Mouse (Mus musculus) MEL (cell line): Measurements from ENCODE around the gene Cnst. TPM values are rescaled to one million over a fixed set of nuclear protein-coding genes. Genes with fewer than 3 reads are reported as not detected.

Source experiments
- DNase-seq: peaks from one replicate; pipeline ENCODE4 v3.0.0; 2011; ENCODE audit warnings: low read depth, low spot score
- H3K27ac ChIP-seq: 2 replicates; pipeline ENCODE4 v1.5.1; 2012; ENCODE audit warnings: low read depth, mild to moderate bottlenecking, control low read depth, low read length, moderate library complexity; ENCODE audit not compliant: control insufficient read depth
- H3K27me3 ChIP-seq, 2 experiments: fragments of 150-350 bp in 1 of 2; sonication (generic) in 1 of 2; 2 replicates each; pipeline ENCODE4 v1.6.1; 2012; ENCODE audit warnings: low read length in 2 of 2, mild to moderate bottlenecking in 2 of 2, improper control_type of control experiment in 1 of 2, moderate library complexity in 1 of 2; ENCODE audit not compliant: insufficient read depth in 2 of 2, control insufficient read depth in 1 of 2
- H3K36me3 ChIP-seq, 2 experiments: 2 replicates each; pipeline ENCODE4 v1.6.1; 2012 to 2014; ENCODE audit warnings: low read length in 2 of 2, improper control_type of control experiment in 1 of 2, inconsistent platforms in 1 of 2, mild to moderate bottlenecking in 1 of 2; ENCODE audit not compliant: insufficient read depth in 2 of 2, control insufficient read depth in 1 of 2
- H3K4me1 ChIP-seq, 2 experiments: fragments of 150-350 bp in 1 of 2; sonication (generic) in 1 of 2; 2 replicates each; pipeline ENCODE4 v1.6.1; 2012; ENCODE audit warnings: low read length in 2 of 2, improper control_type of control experiment in 1 of 2, mild to moderate bottlenecking in 1 of 2; ENCODE audit not compliant: insufficient read depth in 2 of 2, control insufficient read depth in 1 of 2
- H3K4me3 ChIP-seq, 2 experiments: fragments of 150-350 bp in 1 of 2; sonication (generic) in 1 of 2; 2 replicates each; pipeline ENCODE4 v1.5.1; 2012; ENCODE audit warnings: low read depth in 2 of 2, low read length in 2 of 2, mild to moderate bottlenecking in 2 of 2, moderate library complexity in 2 of 2, control low read depth in 1 of 2, improper control_type of control experiment in 1 of 2; ENCODE audit not compliant: control insufficient read depth in 1 of 2, insufficient read depth in 1 of 2
- H3K79me2 ChIP-seq: 2 replicates; pipeline ENCODE4 v1.6.1; 2012; ENCODE audit warnings: mild to moderate bottlenecking, low read length, moderate library complexity; ENCODE audit not compliant: control insufficient read depth, poor library complexity, insufficient read depth
- H3K9ac ChIP-seq: 2 replicates; pipeline ENCODE4 v1.6.1; 2012; ENCODE audit warnings: low read depth, mild to moderate bottlenecking, control low read depth, low read length, moderate library complexity; ENCODE audit not compliant: control insufficient read depth, poor library complexity, severe bottlenecking
- H3K9me3 ChIP-seq: fragments of 150-350 bp; sonication (generic); replicated peaks from 2 replicates; pipeline ENCODE4 v1.6.1; 2012; ENCODE audit warnings: mild to moderate bottlenecking, low read length, improper control_type of control experiment, moderate library complexity; ENCODE audit not compliant: insufficient read depth
- CHD2 ChIP-seq: IDR thresholded peaks from 2 replicates; pipeline ENCODE4 v1.6.1; 2011; ENCODE audit warnings: low read length, improper control_type of control experiment
- CTCF ChIP-seq, 3 experiments: IDR thresholded peaks in 2 of 3; conservative IDR thresholded peaks in 1 of 3; 2 replicates each; pipeline ENCODE4 v1.5.1; 2011 to 2012; ENCODE audit warnings: low read length in 3 of 3, low read depth in 2 of 3, mild to moderate bottlenecking in 2 of 3, improper control_type of control experiment in 1 of 3, inconsistent platforms in 1 of 3, mixed read lengths in 1 of 3, moderate library complexity in 1 of 3; ENCODE audit not compliant: control insufficient read depth in 1 of 3, insufficient read depth in 1 of 3, poor library complexity in 1 of 3, severe bottlenecking in 1 of 3
- E2F4 ChIP-seq: IDR thresholded peaks from 2 replicates; pipeline ENCODE4 v1.6.1; 2011; ENCODE audit warnings: low read depth, low read length, improper control_type of control experiment, borderline replicate concordance
- ETS1 ChIP-seq: IDR thresholded peaks from 2 replicates; pipeline ENCODE4 v1.6.1; 2012; ENCODE audit warnings: low read depth, mild to moderate bottlenecking, inconsistent platforms, low read length, improper control_type of control experiment, moderate library complexity
- GATA1 ChIP-seq: IDR thresholded peaks from 2 replicates; pipeline ENCODE4 v1.6.1; 2011; ENCODE audit warnings: low read depth, low read length, improper control_type of control experiment
- KAT2A ChIP-seq: conservative IDR thresholded peaks from 2 replicates; pipeline ENCODE4 v1.6.1; 2012; ENCODE audit warnings: low read depth, low read length, improper control_type of control experiment, inconsistent platforms
- MAFK ChIP-seq: IDR thresholded peaks from 2 replicates; pipeline ENCODE4 v1.6.1; 2011; ENCODE audit warnings: low read depth, mild to moderate bottlenecking, low read length, improper control_type of control experiment, borderline replicate concordance
- MAX ChIP-seq: IDR thresholded peaks from 2 replicates; pipeline ENCODE4 v1.6.1; 2011; ENCODE audit warnings: low read length, improper control_type of control experiment
- MAZ ChIP-seq: IDR thresholded peaks from 2 replicates; pipeline ENCODE4 v1.6.1; 2012; ENCODE audit warnings: low read depth, mild to moderate bottlenecking, inconsistent platforms, low read length, improper control_type of control experiment
- MEF2A ChIP-seq: IDR thresholded peaks from 2 replicates; pipeline ENCODE4 v1.6.1; 2014; ENCODE audit warnings: low read depth, mild to moderate bottlenecking, inconsistent platforms, low read length, improper control_type of control experiment; ENCODE audit not compliant: poor library complexity, insufficient replicate concordance, severe bottlenecking; ENCODE audit errors: extremely low read depth
- MXI1 ChIP-seq: IDR thresholded peaks from 2 replicates; pipeline ENCODE4 v1.6.1; 2011; ENCODE audit warnings: mild to moderate bottlenecking, low read depth, low read length, improper control_type of control experiment
- MYB ChIP-seq: IDR thresholded peaks from 2 replicates; pipeline ENCODE4 v1.6.1; 2011; ENCODE audit warnings: mild to moderate bottlenecking, low read depth, low read length, improper control_type of control experiment
- MYC ChIP-seq: IDR thresholded peaks from 2 replicates; pipeline ENCODE4 v1.6.1; 2011; ENCODE audit warnings: low read depth, mild to moderate bottlenecking, low read length, improper control_type of control experiment, moderate library complexity
- NELFE ChIP-seq: IDR thresholded peaks from 2 replicates; pipeline ENCODE4 v1.6.1; 2011; ENCODE audit warnings: low read depth, low read length, improper control_type of control experiment
- NRF1 ChIP-seq: IDR thresholded peaks from 2 replicates; pipeline ENCODE4 v1.6.1; 2014; ENCODE audit warnings: low read depth, mild to moderate bottlenecking, inconsistent platforms, low read length, improper control_type of control experiment, moderate library complexity; ENCODE audit not compliant: poor library complexity, insufficient read depth, severe bottlenecking
- POLR2AphosphoS2 ChIP-seq: IDR thresholded peaks from 2 replicates; pipeline ENCODE4 v1.6.1; 2011; ENCODE audit warnings: low read length, improper control_type of control experiment
- POLR2AphosphoS5 ChIP-seq: IDR thresholded peaks from 2 replicates; pipeline ENCODE4 v1.6.1; 2012; ENCODE audit warnings: low read depth, borderline replicate concordance, mild to moderate bottlenecking, inconsistent platforms, low read length, moderate library complexity, mixed read lengths
- RCOR1 ChIP-seq: IDR thresholded peaks from 2 replicates; pipeline ENCODE4 v1.6.1; 2012; ENCODE audit warnings: low read depth, mild to moderate bottlenecking, inconsistent platforms, low read length, improper control_type of control experiment
- SIN3A ChIP-seq: IDR thresholded peaks from 2 replicates; pipeline ENCODE4 v1.6.1; 2012; ENCODE audit warnings: low read length, improper control_type of control experiment, inconsistent platforms
- TAL1 ChIP-seq: IDR thresholded peaks from 2 replicates; pipeline ENCODE4 v1.6.1; 2012; ENCODE audit warnings: mild to moderate bottlenecking, inconsistent platforms, low read length, moderate library complexity, mixed read lengths
- TBP ChIP-seq: IDR thresholded peaks from 2 replicates; pipeline ENCODE4 v1.8.0; 2011; ENCODE audit warnings: low read depth, low read length, improper control_type of control experiment
- TCF12 ChIP-seq: IDR thresholded peaks from 2 replicates; pipeline ENCODE4 v1.6.1; 2014; ENCODE audit warnings: low read depth, mild to moderate bottlenecking, inconsistent platforms, low read length, improper control_type of control experiment, moderate library complexity
- ZC3H11A ChIP-seq: IDR thresholded peaks from 2 replicates; pipeline ENCODE4 v1.6.1; 2012; ENCODE audit warnings: low read depth, mild to moderate bottlenecking, inconsistent platforms, low read length, improper control_type of control experiment
- ZKSCAN1 ChIP-seq: IDR thresholded peaks from 2 replicates; pipeline ENCODE4 v1.6.1; 2012; ENCODE audit warnings: low read depth, mild to moderate bottlenecking, inconsistent platforms, low read length, improper control_type of control experiment, moderate library complexity
- ZMIZ1 ChIP-seq: IDR thresholded peaks from 2 replicates; pipeline ENCODE4 v1.6.1; 2012; ENCODE audit warnings: low read depth, mild to moderate bottlenecking, inconsistent platforms, low read length, improper control_type of control experiment, moderate library complexity
- polyA plus RNA-seq, 2 experiments: library from polyadenylated mRNA; stranded (reverse) in 1 of 2; unstranded in 1 of 2; fragments of >175 nt in 1 of 2; fragments of >200 nt in 1 of 2; gene quantifications; 2 replicates each; pipeline versions ENCODE4 v1.2.1 to v1.2.4; 2012; ENCODE audit warnings: low replicate concordance in 2 of 2, low read depth in 1 of 2; ENCODE audit not compliant: insufficient read length in 2 of 2, insufficient read depth in 1 of 2, missing spikeins in 1 of 2
- total RNA-seq: library from RNA; depleted of rRNA; stranded (reverse); fragments of 300-350 nt; gene quantifications from 2 replicates; pipeline ENCODE4 v1.2.3, GENCODE M21; 2012

Gene Cnst
- total and polyA plus RNA-seq, 3 experiments, result 10.4 to 12.1 TPM; not detected in 1

DNA sequence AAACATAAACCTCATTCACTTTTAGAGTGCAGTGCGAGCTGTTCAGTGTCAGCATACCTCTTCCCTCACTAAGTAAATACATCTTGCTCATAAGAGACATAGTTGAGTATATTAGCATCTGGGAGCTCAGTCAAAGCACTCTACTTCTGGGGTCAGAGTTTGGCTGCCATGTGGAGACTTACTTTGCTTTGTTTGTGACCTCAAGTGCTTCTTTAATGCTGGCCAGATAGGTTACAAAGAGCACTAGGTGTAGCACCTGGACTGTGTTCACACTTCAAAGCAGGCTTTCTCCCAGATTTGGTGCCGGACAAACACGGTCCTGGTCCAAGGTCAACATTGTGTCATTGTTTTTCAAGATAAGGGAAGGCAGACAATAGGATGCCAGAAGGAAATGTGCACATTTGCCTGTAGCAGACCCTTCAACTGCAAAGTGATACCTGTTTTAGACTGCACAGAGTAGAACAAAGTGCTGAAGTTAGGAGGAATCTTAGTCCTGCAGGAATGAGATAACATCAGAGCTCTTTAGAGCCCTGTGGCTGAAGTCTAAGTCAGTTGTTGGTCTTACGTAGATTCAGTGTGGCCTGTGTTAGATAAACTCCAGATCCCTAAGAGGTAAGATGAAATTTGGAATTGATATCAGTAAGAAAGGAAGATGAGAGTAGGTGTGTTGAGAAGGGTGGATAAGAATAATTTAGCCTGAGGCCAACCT, 22.7 kb downstream of the Cnst start:
- TF ChIP-seq MAX (no peak), GATA1 (peak; percentile 55)
- H3K9me3 ChIP-seq, result no peaks in the 10 kb centered on the region
- H3K4me3 ChIP-seq, result no peak overlapping the region
- H3K9ac ChIP-seq, result no peak overlapping the region
- no peak overlapping the region for H3K27ac ChIP-seq
- H3K4me1 ChIP-seq, result peaks cover 5 to 12% of the 10 kb centered on the region in 2 experiments; a peak in 3 of 4 replicates
- H3K79me2 ChIP-seq, result 0 out of 2 replicates have a peak, but pooled peaks cover 1% of the 10 kb centered on the region
- DNase-seq, result peak; percentile 36
- H3K27me3 ChIP-seq, result no peaks in the 10 kb centered on the region
- peaks cover 0 to 15% of the 10 kb centered on the region in 2 experiments; a peak in 2 of 4 replicates for H3K36me3 ChIP-seq

DNA sequence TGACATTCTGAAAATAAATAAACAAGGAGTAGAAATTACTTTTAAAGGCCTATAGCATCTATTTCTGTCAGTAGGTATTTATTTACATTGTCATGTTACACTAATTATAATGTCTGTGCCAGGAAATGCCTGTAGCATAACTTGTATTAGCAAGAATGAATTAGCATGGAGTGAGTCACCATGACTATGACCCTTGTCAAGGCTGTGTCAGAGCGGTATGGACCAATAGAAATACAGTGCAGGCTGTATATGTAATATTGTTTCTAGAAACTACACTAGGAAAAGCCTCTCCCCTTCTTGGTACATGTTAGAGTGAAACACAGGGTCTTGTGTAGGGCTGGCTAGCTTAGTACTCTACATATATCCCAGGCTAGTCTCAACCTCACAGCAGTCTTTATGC, 24.3 kb downstream of the Cnst start:
- H3K79me2 ChIP-seq, result 0 out of 2 replicates have a peak, but pooled peaks cover 1% of the 10 kb centered on the region
- no peak overlapping the region for H3K4me3 ChIP-seq

DNA sequence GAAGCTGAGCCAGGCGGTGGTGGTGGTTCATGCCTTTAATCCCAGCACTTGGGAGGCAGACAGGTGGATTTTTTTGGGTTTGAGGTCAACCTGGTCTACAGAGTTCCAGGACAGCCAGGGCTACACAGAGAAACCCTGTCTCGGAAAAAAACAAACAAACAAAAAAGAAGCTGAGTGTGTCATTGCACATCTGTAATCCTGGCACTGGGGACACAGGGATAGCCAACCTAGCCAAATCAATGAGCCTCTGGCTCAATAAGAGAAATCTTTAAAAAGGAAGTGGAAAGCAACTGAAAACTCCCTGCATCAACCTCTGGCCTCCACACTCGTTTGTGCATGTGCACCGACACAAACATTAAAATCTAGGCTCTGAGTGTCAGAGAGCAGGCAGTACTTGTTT, 25.5 kb downstream of the Cnst start:
- DNase-seq, result no peak
- no peak overlapping the region for H3K27ac ChIP-seq
- H3K36me3 ChIP-seq, result peaks cover 0 to 13% of the 10 kb centered on the region in 2 experiments; a peak in 2 of 4 replicates
- H3K9ac ChIP-seq, result no peak overlapping the region
- H3K4me3 ChIP-seq, result no peak overlapping the region
- no peaks in the 10 kb centered on the region for H3K79me2 ChIP-seq
- no peaks in the 10 kb centered on the region for H3K9me3 ChIP-seq
- H3K27me3 ChIP-seq, result no peaks in the 10 kb centered on the region
- TF ChIP-seq NELFE (no peak), ETS1 (no peak), CTCF (IDR thresholded peaks at IDR 0.05 in 2 of 3, conservative IDR thresholded peaks at IDR 0.05 in 1 of 3; ENCODE audit: control insufficient read depth in 1 of 3, insufficient read depth in 1 of 3, low read depth in 2 of 3, low read length in 3 of 3, poor library complexity in 1 of 3, severe bottlenecking in 1 of 3) (no peak), TAL1 (no peak), SIN3A (no peak), CHD2 (no peak), ZC3H11A (no peak), E2F4 (no peak), POLR2AphosphoS5 (no peak), ZMIZ1 (no peak), MYB (no peak), MAZ (no peak), ZKSCAN1 (no peak), RCOR1 (no peak), MYC (no peak), TCF12 (no peak), NRF1 (no peak), MXI1 (no peak)
- H3K4me1 ChIP-seq, result peaks cover 6 to 10% of the 10 kb centered on the region in 2 experiments; a peak in 3 of 4 replicates

More for the DNA sequence above, 24.3 kb downstream of the Cnst start:
- Histone ChIP-seq H3K27me3 (no peaks in the 10 kb centered on the region), H3K4me1 (peaks cover 6 to 14% of the 10 kb centered on the region in 2 experiments; a peak in 3 of 4 replicates), H3K27ac (no peak overlapping the region), H3K9me3 (no peaks in the 10 kb centered on the region)
- TF ChIP-seq TCF12, result no peak
- TF ChIP-seq TAL1, result no peak
- TF ChIP-seq TBP, result no peak
- TF ChIP-seq MEF2A, result no peak
- no peak for TF ChIP-seq MAFK
- TF ChIP-seq CTCF (IDR thresholded peaks at IDR 0.05 in 2 of 3, conservative IDR thresholded peaks at IDR 0.05 in 1 of 3; ENCODE audit: control insufficient read depth in 1 of 3, insufficient read depth in 1 of 3, low read depth in 2 of 3, low read length in 3 of 3, poor library complexity in 1 of 3, severe bottlenecking in 1 of 3), result no peak
- TF ChIP-seq ZMIZ1, result no peak
- TF ChIP-seq KAT2A, result no peak
- TF ChIP-seq MAX, result no peak
- TF ChIP-seq POLR2AphosphoS2, result no peak
- TF ChIP-seq MXI1, result no peak
- TF ChIP-seq, all 39 proteins: peak for 0
- DNase-seq, result no peak
- no peak overlapping the region for H3K9ac ChIP-seq
- H3K36me3 ChIP-seq, result peaks cover 0 to 15% of the 10 kb centered on the region in 2 experiments; a peak in 2 of 4 replicates
